Mouse (Mus musculus) heart, embryonic 12.5 days (tissue): ENCODE measurements around the gene Zfp54. TPM values are rescaled to one million over a fixed set of nuclear protein-coding genes. Genes with fewer than 3 reads are reported as not detected.
"Not testable (repeated sequence)": the region's sequence is repeated elsewhere in the genome, so short reads cannot be mapped to it uniquely, and the experiment has no call there.

ENCODE experiments used
- ATAC-seq: fragments of 200-750 bp; cut with Nextera tagmentation; 2 replicates; pipeline ENCODE4 v1.8.0; 2017; ENCODE audit warnings: moderate TSS enrichment, moderate library complexity; ENCODE audit not compliant: insufficient number of reproducible peaks, low FRiP score
- H3K27ac ChIP-seq: fragments of 300-500 bp; sonication (generic); 2 replicates; pipeline ENCODE4 v1.5.1; 2016; ENCODE audit warnings: mild to moderate bottlenecking, moderate library complexity; ENCODE audit not compliant: poor library complexity, severe bottlenecking
- H3K27me3 ChIP-seq: fragments of 300-500 bp; sonication (generic); replicated peaks from 2 replicates; pipeline ENCODE4 v1.6.1; 2016; ENCODE audit warnings: mild to moderate bottlenecking, moderate library complexity
- H3K36me3 ChIP-seq: fragments of 300-500 bp; sonication (generic); 2 replicates; pipeline ENCODE4 v1.6.1; 2016; ENCODE audit warnings: mild to moderate bottlenecking, moderate library complexity
- H3K4me1 ChIP-seq: fragments of 300-500 bp; sonication (generic); replicated peaks from 2 replicates; pipeline ENCODE4 v1.6.1; 2016; ENCODE audit warnings: mild to moderate bottlenecking
- H3K4me2 ChIP-seq: fragments of 300-500 bp; sonication (generic); 2 replicates; pipeline ENCODE4 v1.6.1; 2016; ENCODE audit warnings: mild to moderate bottlenecking, moderate library complexity
- H3K4me3 ChIP-seq: fragments of 300-500 bp; sonication (generic); 2 replicates; pipeline ENCODE4 v1.5.1; 2016; ENCODE audit warnings: mild to moderate bottlenecking
- H3K9ac ChIP-seq: fragments of 300-500 bp; sonication (generic); 2 replicates; pipeline ENCODE4 v1.6.1; 2016; ENCODE audit warnings: mild to moderate bottlenecking, moderate library complexity
- H3K9me3 ChIP-seq: fragments of 300-500 bp; sonication (generic); replicated peaks from 2 replicates; pipeline ENCODE4 v1.6.1; 2016; ENCODE audit warnings: mild to moderate bottlenecking, moderate library complexity
- WGBS: fragments of 180-500 bp; shearing (Covaris S2); methylation state at CpG from one replicate; pipeline ENCODE4 v1.1.7; 2016; 5-methylcytosine and 5-hydroxymethylcytosine counted together
- polyA plus RNA-seq: library from polyadenylated mRNA; unstranded; fragments of >200 nt; fragmentation: Nextera tagmentation; extraction: Ambion mirVana; gene quantifications from 2 replicates; pipeline ENCODE4 v1.2.1, GENCODE M21; 2016

The Zfp54 gene
- polyA plus RNA-seq, 1 experiment from 2014 or later, result 3.4 TPM

DNA sequence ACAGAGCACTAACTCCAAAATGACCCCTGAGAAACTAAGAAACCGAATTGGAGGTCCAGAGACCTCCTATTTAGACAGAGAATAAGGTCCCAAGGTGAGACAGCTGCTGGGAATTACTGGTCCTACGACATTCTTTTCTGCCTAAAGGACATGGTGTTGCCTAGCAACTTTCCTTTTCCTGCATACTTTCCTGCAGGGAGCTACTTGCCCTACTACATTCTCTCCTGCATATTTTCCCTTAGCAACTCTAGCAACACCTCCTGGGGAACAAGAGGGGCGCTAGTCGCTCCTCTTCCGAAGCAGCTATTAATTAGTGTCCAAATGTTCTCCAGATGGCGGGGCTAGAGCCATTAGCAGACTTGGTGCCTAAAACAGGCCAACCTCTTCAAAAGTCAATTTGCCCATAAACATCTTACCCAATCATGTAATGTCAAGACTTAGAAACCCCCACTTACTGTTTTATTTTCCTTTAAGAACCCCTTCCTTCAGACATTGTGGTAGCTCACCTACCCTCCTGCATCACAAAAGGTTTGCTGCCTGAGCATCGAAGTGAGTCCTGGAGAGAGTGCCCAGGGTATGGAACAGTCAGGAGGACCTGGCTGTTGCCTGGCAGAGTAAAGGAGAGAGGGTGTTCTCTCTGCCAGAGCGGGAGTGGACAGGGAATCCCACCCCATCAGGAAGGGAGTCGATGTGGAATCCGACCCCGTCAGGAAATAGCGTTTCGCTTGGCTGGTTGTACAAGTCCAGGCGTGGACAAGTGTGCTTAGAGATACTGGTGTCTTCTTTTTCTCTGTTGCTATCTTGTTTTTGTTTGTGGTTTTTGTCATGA lies 50.5 kb downstream of the Zfp54 start:
- ATAC-seq, result peak; percentile 53; the same call in 1 of the 2 replicates
- H3K4me2 ChIP-seq, result no peak overlapping the region

DNA sequence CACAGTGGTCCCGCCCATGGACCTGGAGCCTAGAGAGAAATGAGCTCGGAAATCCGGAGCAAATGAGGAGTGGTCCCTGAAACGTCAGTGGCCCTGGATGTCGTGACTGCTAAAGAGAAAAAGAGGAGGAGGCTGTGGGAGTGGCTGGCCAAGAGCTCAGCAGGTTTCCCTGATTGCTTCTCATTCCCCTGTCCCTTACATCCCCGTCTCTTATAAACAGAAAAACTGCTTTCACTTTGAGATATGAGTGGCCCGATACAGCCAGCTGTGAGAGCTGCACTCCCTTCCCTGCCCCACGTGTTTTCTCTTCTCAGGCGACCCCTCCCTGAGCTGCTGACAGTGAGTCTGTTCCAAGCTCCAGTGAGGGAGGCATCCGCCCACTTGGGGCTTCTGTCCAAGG lies 51.7 kb downstream of the Zfp54 start:
- whole genome bisulfite sequencing, result 5% methylated on average over 10 of the region's 10 CpGs
- H3K27ac ChIP-seq, H3K9ac ChIP-seq, H3K36me3 ChIP-seq, H3K9me3 ChIP-seq, H3K27me3 ChIP-seq, ATAC-seq: not testable (repeated sequence)
- Histone ChIP-seq H3K4me2 (peak overlapping the region; percentile 56), H3K4me3 (peak overlapping the region; percentile 34), H3K4me1 (peaks cover 10% of the 10 kb centered on the region)

More for the DNA sequence above, 50.5 kb downstream of the Zfp54 start:
- Histone ChIP-seq H3K4me1 (peaks cover 10% of the 10 kb centered on the region), H3K9me3 (no peaks in the 10 kb centered on the region), H3K36me3 (no peaks in the 10 kb centered on the region), H3K4me3 (no peak overlapping the region), H3K9ac (no peak overlapping the region), H3K27me3 (no peaks in the 10 kb centered on the region), H3K27ac (no peak overlapping the region)
- 32% methylated on average over 14 of the region's 14 CpGs for WGBS

DNA sequence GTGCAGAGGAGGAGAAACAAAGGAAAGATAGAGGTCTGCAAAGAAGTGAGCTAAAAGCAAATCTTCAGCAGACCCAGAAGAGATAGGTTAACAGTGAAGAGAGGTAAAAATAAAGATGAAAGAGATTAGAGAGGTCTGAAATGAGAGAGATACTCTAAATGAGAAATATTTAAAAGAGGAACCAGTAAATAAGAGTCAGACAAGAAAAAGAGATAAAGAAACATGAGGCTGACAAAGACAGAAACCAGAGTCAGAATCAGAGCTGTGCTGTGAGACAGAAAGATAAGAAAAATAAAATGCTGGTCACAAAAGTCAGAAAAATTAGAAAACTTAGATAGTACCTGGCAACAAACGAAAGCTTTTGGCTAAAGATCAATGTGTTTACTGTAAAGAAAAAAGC lies 52.3 kb downstream of the Zfp54 start:
- H3K27me3 ChIP-seq, H3K4me2 ChIP-seq, H3K9me3 ChIP-seq, H3K27ac ChIP-seq, H3K36me3 ChIP-seq, H3K4me3 ChIP-seq, H3K9ac ChIP-seq, ATAC-seq: not testable (repeated sequence)
- H3K4me1 ChIP-seq, result peaks cover 10% of the 10 kb centered on the region
- 69% methylated on average over 1 of the region's 1 CpGs for WGBS

DNA sequence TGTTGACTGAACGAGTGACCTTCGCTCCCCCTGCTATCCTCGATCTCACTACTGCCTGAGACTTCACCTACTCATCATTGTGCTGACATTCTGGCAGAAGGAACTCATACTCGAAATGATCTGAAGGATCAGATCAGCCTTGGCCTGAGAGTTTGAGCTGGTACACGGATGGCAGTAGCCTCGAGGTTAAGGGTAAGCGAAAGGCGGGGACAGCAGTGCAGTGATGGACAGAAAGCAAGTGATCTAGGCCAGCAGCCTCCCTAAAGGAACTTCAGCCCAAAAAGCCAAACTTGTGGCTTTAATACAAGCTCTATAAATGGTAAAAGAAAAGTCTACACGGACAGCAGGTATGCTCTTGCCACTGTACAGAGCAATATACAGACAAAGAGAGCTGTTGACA lies 53.3 kb downstream of the Zfp54 start:
- not testable (repeated sequence) for H3K9me3 ChIP-seq, H3K27me3 ChIP-seq, ATAC-seq, H3K9ac ChIP-seq, H3K4me2 ChIP-seq, H3K27ac ChIP-seq, H3K36me3 ChIP-seq, H3K4me3 ChIP-seq
- WGBS, result 78% methylated on average over 5 of the region's 9 CpGs
- H3K4me1 ChIP-seq, result peaks cover 10% of the 10 kb centered on the region

DNA sequence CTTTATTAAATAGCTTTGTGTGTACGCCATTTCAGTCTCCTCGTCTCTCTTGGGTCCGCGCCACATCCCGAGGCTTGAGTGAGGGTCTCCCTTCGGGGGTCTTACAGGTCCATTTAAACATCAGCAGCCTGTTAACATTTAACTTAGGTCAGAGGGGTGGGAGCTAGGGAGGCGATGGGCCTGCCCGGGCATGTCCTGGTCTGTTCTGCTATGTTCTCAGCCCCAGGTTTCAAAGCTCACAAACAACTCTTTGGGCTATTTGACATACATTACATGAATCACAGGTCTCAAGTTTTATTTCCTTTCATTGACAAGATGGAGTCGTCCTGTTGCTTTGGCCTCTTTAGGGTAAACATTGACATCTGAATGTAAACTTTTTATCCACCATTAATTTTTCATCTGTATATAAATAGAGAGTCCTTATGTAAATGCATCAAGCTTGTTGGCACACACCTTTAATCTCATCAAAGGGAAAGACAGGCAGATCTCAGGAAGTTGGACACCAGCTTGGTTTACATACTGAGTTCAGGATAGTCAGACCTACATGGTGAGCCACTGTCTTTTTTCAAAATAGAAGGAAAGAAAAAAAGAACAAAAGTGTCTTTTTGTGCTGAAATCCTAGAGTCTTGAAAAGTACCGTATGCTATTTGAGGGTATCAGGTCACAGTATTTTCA lies 55.2 kb downstream of the Zfp54 start:
- H3K36me3 ChIP-seq, H3K4me2 ChIP-seq, H3K9ac ChIP-seq, H3K4me1 ChIP-seq, H3K27ac ChIP-seq, H3K27me3 ChIP-seq, ATAC-seq, H3K9me3 ChIP-seq, H3K4me3 ChIP-seq: not testable (repeated sequence)
- WGBS, result 85% methylated on average over 10 of the region's 10 CpGs

Other genes starting within 250 kb of the Zfp54 start
- gene Vmn1r234, start 197.1 kb upstream of the Zfp54 start, polyA plus RNA-seq, result not detected in 2 replicates
- gene Vmn1r235, start 166.8 kb upstream of the Zfp54 start, polyA plus RNA-seq, result not detected in 2 replicates
- gene Vmn1r236, start 140.3 kb upstream of the Zfp54 start, polyA plus RNA-seq, result not detected in 2 replicates
- gene Vmn1r237, start 111.4 kb upstream of the Zfp54 start, polyA plus RNA-seq, result not detected in 2 replicates
- 1.6 and 2.5 TPM in 2 replicates for gene Zfp677, start 39.5 kb upstream of the Zfp54 start, polyA plus RNA-seq
- gene Zfp51, start 27.1 kb downstream of the Zfp54 start, polyA plus RNA-seq, result 9.7 and 10.1 TPM in 2 replicates
- gene Zfp53, start 65.8 kb downstream of the Zfp54 start, polyA plus RNA-seq, result 5.6 and 5.9 TPM in 2 replicates
- gene Zfp52, start 112.3 kb downstream of the Zfp54 start, polyA plus RNA-seq, result 2.6 and 2.9 TPM in 2 replicates
- gene Zfp948, start 143.8 kb downstream of the Zfp54 start, polyA plus RNA-seq, result 14.4 and 15.1 TPM in 2 replicates
- 4.3 and 5.1 TPM in 2 replicates for gene Zfp983, start 227.4 kb downstream of the Zfp54 start, polyA plus RNA-seq